Mouse (Mus musculus) bone marrow macrophage, adult 2 months (primary cell): ENCODE results near the gene Dus1l.

Source experiments
- CTCF ChIP-seq: IDR thresholded peaks from 2 replicates; pipeline ENCODE4 v1.5.1; 2012; ENCODE audit warnings: low read depth, mild to moderate bottlenecking, low read length, moderate library complexity
- POLR2A ChIP-seq: IDR thresholded peaks from 2 replicates; pipeline ENCODE4 v1.6.1; 2012; ENCODE audit warnings: mild to moderate bottlenecking, low read depth, low read length, borderline replicate concordance

GRCm38 (mm10) chr11:120785145-120785544 is 11.1 kb downstream of the Dus1l start:
- TF ChIP-seq CTCF (no peak), POLR2A (no peak)
